Comparison of ENCODE assay signal across 9 mouse cellular contexts in the genomic region with DNA sequence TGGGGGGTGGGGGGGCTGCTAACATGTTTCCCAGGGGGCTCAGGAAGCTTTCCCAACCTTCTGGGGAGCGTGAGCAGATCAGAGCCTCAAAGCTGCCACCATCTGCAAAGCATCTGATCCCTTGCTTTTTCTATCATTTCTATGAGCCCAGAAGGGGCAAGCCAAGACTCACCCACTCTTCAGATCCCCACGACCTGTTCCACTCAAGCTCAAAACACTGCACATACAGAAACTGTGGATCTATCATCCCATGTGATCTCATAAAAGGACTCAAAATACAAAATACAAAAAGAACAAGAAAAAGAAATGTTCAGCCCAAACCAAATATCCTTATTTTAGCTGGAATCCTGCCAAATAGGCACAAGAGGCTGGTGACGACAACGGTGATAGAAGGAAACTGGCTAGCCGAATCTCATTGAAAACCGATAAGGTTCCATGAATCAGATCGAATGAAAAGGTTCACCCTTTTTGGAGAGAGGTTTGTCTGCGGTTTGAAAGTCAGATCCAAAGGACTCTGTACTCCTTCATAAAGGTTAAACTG. TPM values are rescaled to one million over a fixed set of nuclear protein-coding genes. Genes with fewer than 3 reads are reported as not detected.
DNase-seq lines count a peak whose midpoint lies in the region; ATAC-seq and TF ChIP-seq lines count a peak whose summit lies in the region.
"Had no signal": no experiment of that assay in that cellular context is flagged by ENCODE, and none has a peak within 500 bp of the region (broad histone marks: within the 10 kb centered on the region; RNA-seq: fewer than 3 reads in every experiment).

No protein-coding gene starts in this region.

- no peak for TF ChIP-seq CTCF in olfactory bulb, adult 2 months (IDR thresholded peaks at IDR 0.05; ENCODE audit: insufficient read depth, low read depth, low read length)

- no peaks in the 10 kb centered on the region for H3K27me3 ChIP-seq in lung, embryonic 15.5 days
- H3K27me3 ChIP-seq in forebrain, embryonic 12.5 days = no peaks in the 10 kb centered on the region
- H3K27me3 ChIP-seq in limb, embryonic 12.5 days = 0 out of 2 replicates have a peak, but pooled peaks cover 2% of the 10 kb centered on the region

- H3K36me3 ChIP-seq in lung, embryonic 15.5 days = no peaks in the 10 kb centered on the region
- no peaks in the 10 kb centered on the region for H3K36me3 ChIP-seq in forebrain, embryonic 12.5 days (replicated peaks)
- H3K36me3 ChIP-seq in limb, embryonic 12.5 days = no peaks in the 10 kb centered on the region

- peaks cover 24% of the 10 kb centered on the region for H3K4me1 ChIP-seq in lung, embryonic 15.5 days
- H3K4me1 ChIP-seq in forebrain, embryonic 12.5 days = peaks cover 23% of the 10 kb centered on the region
- H3K4me1 ChIP-seq in limb, embryonic 12.5 days (replicated peaks) = peaks cover 16% of the 10 kb centered on the region
- peaks cover 5% of the 10 kb centered on the region; the same call in 1 of the 2 replicates for H3K4me1 ChIP-seq in olfactory bulb, adult 2 months (ENCODE audit: control insufficient read depth, insufficient read depth, low read length)

- H3K27ac ChIP-seq in lung, embryonic 15.5 days = no peak overlapping the region
- 0 out of 2 replicates have a peak overlapping the region, but pooled peaks have one; percentile 25 for H3K27ac ChIP-seq in forebrain, embryonic 12.5 days
- H3K27ac ChIP-seq in limb, embryonic 12.5 days = no peak overlapping the region
- no peak overlapping the region for H3K27ac ChIP-seq in olfactory bulb, adult 2 months (ENCODE audit: insufficient read depth, low read depth, low read length)

- H3K4me3 ChIP-seq in lung, embryonic 15.5 days = peak overlapping the region; percentile 89
- H3K4me3 ChIP-seq in forebrain, embryonic 12.5 days (replicated peaks) = peak overlapping the region; percentile 95
- peak overlapping the region; percentile 91 for H3K4me3 ChIP-seq in limb, embryonic 12.5 days (replicated peaks)
- H3K4me3 ChIP-seq in olfactory bulb, adult 2 months (ENCODE audit: insufficient read depth, low read depth, low read length) = peak overlapping the region; percentile 35

- H3K4me2 ChIP-seq in lung, embryonic 15.5 days = peak overlapping the region; percentile 87
- H3K4me2 ChIP-seq in forebrain, embryonic 12.5 days = peak overlapping the region; percentile 77
- peak overlapping the region; percentile 76 for H3K4me2 ChIP-seq in limb, embryonic 12.5 days

- H3K9ac ChIP-seq in lung, embryonic 15.5 days = no peak overlapping the region; the same call in 1 of the 2 replicates
- peak overlapping the region; percentile 96 for H3K9ac ChIP-seq in forebrain, embryonic 12.5 days
- H3K9ac ChIP-seq in limb, embryonic 12.5 days (replicated peaks) = no peak overlapping the region

- no peak for ATAC-seq in lung, embryonic 15.5 days (ENCODE audit: borderline replicate concordance, extremely low read depth, low FRiP score, low TSS enrichment)
- no peak for ATAC-seq in forebrain, embryonic 12.5 days (ENCODE audit: low FRiP score)
- no peak for ATAC-seq in limb, embryonic 12.5 days (ENCODE audit: insufficient number of reproducible peaks, insufficient read depth, low FRiP score, low TSS enrichment, low read depth)

- 16% methylated on average over 8 of the region's 8 CpGs for WGBS in lung, embryonic 15.5 days
- 2% methylated on average over 8 of the region's 8 CpGs for WGBS in forebrain, embryonic 12.5 days
- WGBS in limb, embryonic 12.5 days = 15% methylated on average over 8 of the region's 8 CpGs
- WGBS in olfactory bulb, adult 2 months = 7% methylated on average over 8 of the region's 8 CpGs

- TF ChIP-seq POLR2A in olfactory bulb, adult 2 months (IDR thresholded peaks at IDR 0.05; ENCODE audit: insufficient read depth, low read depth, low read length) = no peak

- H3K9me3 ChIP-seq in lung, embryonic 15.5 days = no peaks in the 10 kb centered on the region
- no peaks in the 10 kb centered on the region for H3K9me3 ChIP-seq in forebrain, embryonic 12.5 days
- H3K9me3 ChIP-seq in limb, embryonic 12.5 days = no peaks in the 10 kb centered on the region

- intact Hi-C loops in gastrocnemius, postnatal 14 days (cut with DNase I; ENCODE audit: low total_unique reads) = no loop called here

- no peak for DNase-seq in lung, postnatal 4 days
- DNase-seq in adrenal gland, adult 8-10 months = no peak
- DNase-seq in cerebellum, postnatal 36 days = no peak
- no peak for DNase-seq in gastrocnemius, postnatal 14 days
- DNase-seq: thymus, postnatal 25 days had no signal

RNA-seq across cellular contexts. Expression of gene Klhl2, which starts 1.5 kb away (rescaled TPM):
- 15.4 and 16.0 TPM in 2 replicates for polyA plus RNA-seq in lung, embryonic 15.5 days (2015; fragmentation: Nextera tagmentation; extraction: Ambion mirVana)
- 22.1 and 28.9 TPM in 2 replicates for polyA plus RNA-seq in forebrain, embryonic 12.5 days (2016; fragmentation: Nextera tagmentation; extraction: Ambion mirVana)
- 12.3 and 13.3 TPM in 2 replicates for polyA plus RNA-seq in limb, embryonic 12.5 days (2016; fragmentation: Nextera tagmentation; extraction: Ambion mirVana)
- polyA plus RNA-seq in olfactory bulb, adult 2 months (2012; ENCODE audit: insufficient read depth, insufficient read length, low replicate concordance, missing spikeins) = not detected in 2 replicates
- 10 to 100 TPM; 49.6 to 81.4 (median 58.7) TPM for total RNA-seq in adrenal gland, adult 8-10 months (2022)
- 1 to 10 TPM; 7.8 to 8.2 TPM for total RNA-seq in gastrocnemius, postnatal 14 days (2021)

Comparison
In these comparisons a context has a peak if more than half of its experiments do, and no peak if none do; other contexts are left out.
1. H3K4me3 ChIP-seq: peak in every context shown above with its lines; median percentile 95 in forebrain, embryonic 12.5 days; 91 in limb, embryonic 12.5 days; 89 in lung, embryonic 15.5 days; 35 in olfactory bulb, adult 2 months.
2. RNA of gene Klhl2, which starts 1.5 kb away (polyA plus RNA-seq): 22.1 to 28.9 TPM in forebrain, embryonic 12.5 days, 15.4 to 16.0 TPM in lung, embryonic 15.5 days and 12.3 to 13.3 TPM in limb, embryonic 12.5 days; not detected in olfactory bulb, adult 2 months; every median in the first group is over 10 times any median in the second.
3. Peak in every context shown above with its lines, with median percentiles within 50 percentile points of each other: H3K4me2 ChIP-seq.